Mouse (Mus musculus): ENCODE measurements around the gene Gm43738. TPM values are rescaled to one million over a fixed set of nuclear protein-coding genes. Genes with fewer than 3 reads are reported as not detected.

The Gm43738 gene
- total RNA-seq, 1 experiment: not detected

DNA sequence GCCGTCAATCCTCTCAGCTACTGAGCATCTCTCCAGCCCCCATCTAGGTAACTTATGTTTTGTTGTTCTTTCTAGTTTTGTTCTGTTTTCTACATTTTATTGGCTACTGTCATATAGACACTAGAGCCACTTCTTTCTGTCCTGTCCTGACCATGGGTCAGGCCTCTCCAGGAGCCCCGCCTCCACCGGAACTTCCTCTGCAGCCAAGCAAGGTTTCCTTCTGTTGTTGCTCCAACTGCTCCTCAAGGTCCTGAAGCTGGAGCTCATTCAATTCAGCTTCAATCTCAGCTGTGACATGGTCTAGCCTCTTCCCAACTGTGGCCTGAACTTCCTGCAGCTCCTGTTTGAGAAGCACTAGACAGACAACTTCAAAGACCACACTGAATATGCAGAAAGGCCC is 29.0 kb upstream of the Gm43738 start:
- Histone ChIP-seq H3K4me3 (ENCODE audit: insufficient read depth in 1 of 2, low read depth in 1 of 2, low read length in 2 of 2, poor library complexity in 1 of 2, severe bottlenecking in 1 of 2) (no peak overlapping the region), H3K9me3 (ENCODE audit: control insufficient read depth, insufficient read depth, low read depth, low read length) (no peaks in the 10 kb centered on the region), H3K36me3 (ENCODE audit: control insufficient read depth, insufficient read depth, low read length, poor library complexity, severe bottlenecking) (no peaks in the 10 kb centered on the region), H3K27ac (ENCODE audit: insufficient read depth, low read depth, low read length, poor library complexity, severe bottlenecking) (no peak overlapping the region), H3K4me1 (ENCODE audit: control insufficient read depth in 2 of 2, insufficient read depth in 2 of 2, low read length in 2 of 2, poor library complexity in 1 of 2) (peaks cover 0 to 3% of the 10 kb centered on the region in 2 experiments; a peak in 1 of 4 replicates), H3K9ac (ENCODE audit: insufficient read depth, low read depth, low read length, poor library complexity, severe bottlenecking) (no peak overlapping the region)
- no peak for DNase-seq (ENCODE audit: low read depth, low spot score)
- in situ Hi-C loops (cut with MboI; ENCODE audit: low sequenced_read_pairs in 2 of 2, unreplicated experiment in 2 of 2): no loop called here
- TF ChIP-seq CHD2 (IDR thresholded peaks at IDR 0.05; ENCODE audit: low read depth, low read length) (no peak), HCFC1 (IDR thresholded peaks at IDR 0.05; ENCODE audit: borderline replicate concordance, insufficient read depth, low read length) (no peak), ZNF384 (IDR thresholded peaks at IDR 0.05; ENCODE audit: low read depth, low read length) (no peak), MAFK (IDR thresholded peaks at IDR 0.05; ENCODE audit: insufficient read depth, low read depth, low read length) (no peak), ZC3H11A (IDR thresholded peaks at IDR 0.05; ENCODE audit: borderline replicate concordance, low read depth, low read length) (no peak)

DNA sequence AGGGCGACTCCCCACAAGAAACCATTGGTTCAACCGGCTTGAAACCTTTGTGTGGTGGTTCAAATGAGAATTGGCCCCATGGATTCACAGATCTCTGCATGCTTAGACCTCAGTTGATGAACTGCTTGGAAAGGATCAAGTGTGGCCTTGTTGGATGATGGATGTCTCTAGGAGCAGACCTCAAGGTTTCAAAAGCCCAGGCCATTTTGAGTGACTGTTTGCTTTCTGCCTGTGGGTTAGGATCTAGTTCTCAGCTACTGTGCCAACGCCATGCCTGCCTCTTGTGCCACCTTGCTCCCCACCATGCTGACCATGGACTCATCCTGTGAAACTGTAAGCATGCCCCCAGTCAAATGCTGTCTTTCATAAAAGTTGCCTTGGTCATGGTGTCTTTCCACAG is 25.1 kb upstream of the Gm43738 start:
- no peak for DNase-seq (ENCODE audit: low read depth, low spot score)
- no peak overlapping the region for H3K4me3 ChIP-seq (ENCODE audit: insufficient read depth in 1 of 2, low read depth in 1 of 2, low read length in 2 of 2, poor library complexity in 1 of 2, severe bottlenecking in 1 of 2)
- no peaks in the 10 kb centered on the region for H3K9me3 ChIP-seq (ENCODE audit: control insufficient read depth, insufficient read depth, low read depth, low read length)
- no peak overlapping the region for H3K27ac ChIP-seq (ENCODE audit: insufficient read depth, low read depth, low read length, poor library complexity, severe bottlenecking)
- H3K36me3 ChIP-seq (ENCODE audit: control insufficient read depth, insufficient read depth, low read length, poor library complexity, severe bottlenecking): no peaks in the 10 kb centered on the region
- H3K4me1 ChIP-seq (ENCODE audit: control insufficient read depth in 2 of 2, insufficient read depth in 2 of 2, low read length in 2 of 2, poor library complexity in 1 of 2): no peaks in the 10 kb centered on the region
- TF ChIP-seq ZNF384 (IDR thresholded peaks at IDR 0.05; ENCODE audit: low read depth, low read length) (no peak), ZC3H11A (IDR thresholded peaks at IDR 0.05; ENCODE audit: borderline replicate concordance, low read depth, low read length) (no peak), HCFC1 (IDR thresholded peaks at IDR 0.05; ENCODE audit: borderline replicate concordance, insufficient read depth, low read length) (no peak), MAFK (IDR thresholded peaks at IDR 0.05; ENCODE audit: insufficient read depth, low read depth, low read length) (no peak), CHD2 (IDR thresholded peaks at IDR 0.05; ENCODE audit: low read depth, low read length) (no peak)
- in situ Hi-C loops (cut with MboI; ENCODE audit: low sequenced_read_pairs in 2 of 2, unreplicated experiment in 2 of 2): no loop called here
- no peak overlapping the region for H3K9ac ChIP-seq (ENCODE audit: insufficient read depth, low read depth, low read length, poor library complexity, severe bottlenecking)

DNA sequence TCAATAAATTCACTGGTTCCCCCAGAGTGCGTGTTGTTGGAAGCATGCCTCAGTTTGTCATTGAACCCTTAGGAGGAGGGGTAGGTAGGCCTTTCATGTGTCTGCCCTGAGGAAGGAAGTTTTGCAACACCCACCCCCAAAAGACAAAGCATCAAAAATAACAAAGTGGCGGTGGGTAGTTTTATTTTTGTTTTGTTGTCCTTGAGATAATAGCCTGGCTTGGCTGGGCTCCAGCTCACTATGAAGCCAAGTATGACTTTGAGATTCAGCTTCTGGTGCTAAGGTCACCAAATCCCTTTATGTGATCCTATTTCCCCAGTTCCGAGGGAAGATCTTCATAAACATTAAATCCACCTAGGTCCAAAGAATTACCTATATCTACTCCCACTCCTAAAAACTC is 23.3 kb upstream of the Gm43738 start:
- DNase-seq (ENCODE audit: low read depth, low spot score): no peak
- Histone ChIP-seq H3K4me1 (ENCODE audit: control insufficient read depth in 2 of 2, insufficient read depth in 2 of 2, low read length in 2 of 2, poor library complexity in 1 of 2) (no peaks in the 10 kb centered on the region), H3K9me3 (ENCODE audit: control insufficient read depth, insufficient read depth, low read depth, low read length) (no peaks in the 10 kb centered on the region), H3K36me3 (ENCODE audit: control insufficient read depth, insufficient read depth, low read length, poor library complexity, severe bottlenecking) (no peaks in the 10 kb centered on the region), H3K27ac (ENCODE audit: insufficient read depth, low read depth, low read length, poor library complexity, severe bottlenecking) (no peak overlapping the region), H3K9ac (ENCODE audit: insufficient read depth, low read depth, low read length, poor library complexity, severe bottlenecking) (no peak overlapping the region), H3K4me3 (ENCODE audit: insufficient read depth in 1 of 2, low read depth in 1 of 2, low read length in 2 of 2, poor library complexity in 1 of 2, severe bottlenecking in 1 of 2) (no peak overlapping the region)
- in situ Hi-C loops (cut with MboI; ENCODE audit: low sequenced_read_pairs in 2 of 2, unreplicated experiment in 2 of 2): no loop called here
- TF ChIP-seq MAFK (IDR thresholded peaks at IDR 0.05; ENCODE audit: insufficient read depth, low read depth, low read length) (no peak), HCFC1 (IDR thresholded peaks at IDR 0.05; ENCODE audit: borderline replicate concordance, insufficient read depth, low read length) (no peak), CHD2 (IDR thresholded peaks at IDR 0.05; ENCODE audit: low read depth, low read length) (no peak), ZNF384 (IDR thresholded peaks at IDR 0.05; ENCODE audit: low read depth, low read length) (no peak), ZC3H11A (IDR thresholded peaks at IDR 0.05; ENCODE audit: borderline replicate concordance, low read depth, low read length) (no peak)

DNA sequence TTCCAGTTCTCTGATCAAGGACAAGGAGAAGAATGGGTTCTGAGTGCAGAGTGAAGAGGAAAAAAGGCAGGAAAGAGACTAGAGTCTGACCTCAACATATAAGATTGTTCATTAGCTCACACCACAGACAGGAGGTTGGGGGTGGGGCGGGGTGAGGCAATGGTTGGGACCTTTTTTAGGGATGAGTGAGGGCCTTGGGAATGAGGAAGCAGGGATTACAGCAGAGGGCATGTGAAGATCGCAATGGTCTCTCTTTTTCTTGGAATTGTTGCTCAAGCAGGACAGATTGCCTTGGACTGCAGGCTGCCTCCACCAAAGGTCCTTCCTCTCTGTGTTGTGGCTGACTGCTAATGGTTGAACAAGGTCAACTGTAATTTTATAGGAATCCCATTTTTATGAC is 22.4 kb upstream of the Gm43738 start:
- TF ChIP-seq MAFK (IDR thresholded peaks at IDR 0.05; ENCODE audit: insufficient read depth, low read depth, low read length) (no peak), ZC3H11A (IDR thresholded peaks at IDR 0.05; ENCODE audit: borderline replicate concordance, low read depth, low read length) (no peak), CHD2 (IDR thresholded peaks at IDR 0.05; ENCODE audit: low read depth, low read length) (no peak), HCFC1 (IDR thresholded peaks at IDR 0.05; ENCODE audit: borderline replicate concordance, insufficient read depth, low read length) (no peak), ZNF384 (IDR thresholded peaks at IDR 0.05; ENCODE audit: low read depth, low read length) (no peak)
- in situ Hi-C loops (cut with MboI; ENCODE audit: low sequenced_read_pairs in 2 of 2, unreplicated experiment in 2 of 2): no loop called here
- DNase-seq (ENCODE audit: low read depth, low spot score): no peak
- Histone ChIP-seq H3K9me3 (ENCODE audit: control insufficient read depth, insufficient read depth, low read depth, low read length) (no peaks in the 10 kb centered on the region), H3K4me1 (ENCODE audit: control insufficient read depth in 2 of 2, insufficient read depth in 2 of 2, low read length in 2 of 2, poor library complexity in 1 of 2) (no peaks in the 10 kb centered on the region), H3K36me3 (ENCODE audit: control insufficient read depth, insufficient read depth, low read length, poor library complexity, severe bottlenecking) (no peaks in the 10 kb centered on the region), H3K27ac (ENCODE audit: insufficient read depth, low read depth, low read length, poor library complexity, severe bottlenecking) (no peak overlapping the region), H3K4me3 (ENCODE audit: insufficient read depth in 1 of 2, low read depth in 1 of 2, low read length in 2 of 2, poor library complexity in 1 of 2, severe bottlenecking in 1 of 2) (no peak overlapping the region), H3K9ac (ENCODE audit: insufficient read depth, low read depth, low read length, poor library complexity, severe bottlenecking) (no peak overlapping the region)

DNA sequence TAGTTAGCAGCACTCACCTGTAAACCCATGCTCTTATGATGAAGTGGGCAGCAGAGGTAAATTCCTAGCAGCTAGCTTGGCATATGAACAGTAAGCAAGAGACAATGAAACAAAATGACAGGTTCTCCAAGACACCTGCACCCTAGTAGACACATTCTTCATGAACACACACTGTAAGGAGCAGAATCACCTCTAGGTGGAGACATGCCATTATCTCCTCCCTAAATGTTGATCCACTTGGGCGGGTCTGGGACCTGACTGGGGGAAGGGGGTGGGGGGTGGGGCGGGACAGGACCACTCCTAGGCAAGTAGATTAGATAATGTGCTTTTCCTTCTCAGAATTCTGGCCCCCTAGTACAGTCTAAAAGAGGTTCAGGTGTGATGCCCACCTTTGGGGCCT is 14.6 kb upstream of the Gm43738 start:
- DNase-seq (ENCODE audit: low read depth, low spot score): no peak
- in situ Hi-C loops (cut with MboI; ENCODE audit: low sequenced_read_pairs in 2 of 2, unreplicated experiment in 2 of 2): no loop called here
- no peak for TF ChIP-seq ZNF384 (IDR thresholded peaks at IDR 0.05; ENCODE audit: low read depth, low read length)
- no peak for TF ChIP-seq CHD2 (IDR thresholded peaks at IDR 0.05; ENCODE audit: low read depth, low read length)
- TF ChIP-seq HCFC1 (IDR thresholded peaks at IDR 0.05; ENCODE audit: borderline replicate concordance, insufficient read depth, low read length): no peak
- TF ChIP-seq MAFK (IDR thresholded peaks at IDR 0.05; ENCODE audit: insufficient read depth, low read depth, low read length): no peak
- no peak for TF ChIP-seq ZC3H11A (IDR thresholded peaks at IDR 0.05; ENCODE audit: borderline replicate concordance, low read depth, low read length)

More for the DNA sequence above, 14.6 kb upstream of the Gm43738 start:
- H3K9ac ChIP-seq (ENCODE audit: insufficient read depth, low read depth, low read length, poor library complexity, severe bottlenecking): no peak overlapping the region
- no peaks in the 10 kb centered on the region for H3K36me3 ChIP-seq (ENCODE audit: control insufficient read depth, insufficient read depth, low read length, poor library complexity, severe bottlenecking)
- no peaks in the 10 kb centered on the region; a peak in 1 of 4 replicates for H3K4me1 ChIP-seq (ENCODE audit: control insufficient read depth in 2 of 2, insufficient read depth in 2 of 2, low read length in 2 of 2, poor library complexity in 1 of 2)
- no peak overlapping the region for H3K27ac ChIP-seq (ENCODE audit: insufficient read depth, low read depth, low read length, poor library complexity, severe bottlenecking)
- no peaks in the 10 kb centered on the region for H3K9me3 ChIP-seq (ENCODE audit: control insufficient read depth, insufficient read depth, low read depth, low read length)
- no peak overlapping the region for H3K4me3 ChIP-seq (ENCODE audit: insufficient read depth in 1 of 2, low read depth in 1 of 2, low read length in 2 of 2, poor library complexity in 1 of 2, severe bottlenecking in 1 of 2)

Measured in ES-E14 (cell line).